Comparison of ENCODE assay signal across 8 mouse cellular contexts in genomic region chrX:102250150-102250890, GRCm38 (mm10). TPM values are rescaled to one million over a fixed set of nuclear protein-coding genes. Genes with fewer than 3 reads are reported as not detected.
DNase-seq lines count a peak whose midpoint lies in the region; ATAC-seq and TF ChIP-seq lines count a peak whose summit lies in the region.

No protein-coding gene starts in this region.

- TF ChIP-seq CTCF in C2C12 (IDR thresholded peaks at IDR 0.05; ENCODE audit: control insufficient read depth, insufficient read depth, insufficient read length), result no peak
- no peak for TF ChIP-seq CTCF in stomach, postnatal 0 days (IDR thresholded peaks at IDR 0.05; ENCODE audit: low read depth)

- H3K4me1 ChIP-seq in embryonic facial prominence, embryonic 13.5 days, result peaks cover 4% of the 10 kb centered on the region; the same call in 1 of the 2 replicates
- H3K4me1 ChIP-seq in hindbrain, embryonic 16.5 days (ENCODE audit: control insufficient read depth, insufficient read depth, low read depth, low read length), result no peaks in the 10 kb centered on the region
- H3K4me1 ChIP-seq in stomach, postnatal 0 days (replicated peaks; ENCODE audit: control insufficient read depth, insufficient read depth), result no peaks in the 10 kb centered on the region

- peak overlapping the region; percentile 64 for H3K9ac ChIP-seq in embryonic facial prominence, embryonic 13.5 days
- H3K9ac ChIP-seq in hindbrain, embryonic 16.5 days (ENCODE audit: low read depth, low read length), result peak overlapping the region; percentile 65
- H3K9ac ChIP-seq in stomach, postnatal 0 days (ENCODE audit: low read length), result no peak overlapping the region

- H3K4me2 ChIP-seq in embryonic facial prominence, embryonic 13.5 days, result peak overlapping the region; percentile 81
- H3K4me2 ChIP-seq in hindbrain, embryonic 16.5 days (ENCODE audit: low read length), result peak overlapping the region; percentile 60
- H3K4me2 ChIP-seq in stomach, postnatal 0 days (replicated peaks; ENCODE audit: low read depth), result peak overlapping the region; percentile 77

- no peak for ATAC-seq in embryonic facial prominence, embryonic 13.5 days (ENCODE audit: insufficient number of reproducible peaks, insufficient read depth, low FRiP score, low TSS enrichment, low read depth)
- peak; percentile 9; the same call in 1 of the 2 replicates for ATAC-seq in hindbrain, embryonic 16.5 days
- ATAC-seq in stomach, postnatal 0 days (ENCODE audit: low FRiP score, low TSS enrichment), result no peak
- ATAC-seq in inflammation-experienced regulatory T-cells, adult 6 months, result no peak

- TF ChIP-seq EP300 in stomach, postnatal 0 days (optimal IDR thresholded peaks at IDR 0.05), result no peak

- 19% methylated on average over 68 of the region's 68 CpGs for WGBS in embryonic facial prominence, embryonic 13.5 days
- WGBS in hindbrain, embryonic 16.5 days, result 19% methylated on average over 56 of the region's 68 CpGs
- WGBS in stomach, postnatal 0 days, result 19% methylated on average over 49 of the region's 68 CpGs

- peak overlapping the region; percentile 48 for H3ac ChIP-seq in C2C12 (ENCODE audit: control insufficient read depth, insufficient read length, low read depth)

- H3K36me3 ChIP-seq in C2C12 (ENCODE audit: control insufficient read depth, insufficient read depth), result no peaks in the 10 kb centered on the region
- H3K36me3 ChIP-seq in embryonic facial prominence, embryonic 13.5 days, result no peaks in the 10 kb centered on the region
- H3K36me3 ChIP-seq in hindbrain, embryonic 16.5 days (ENCODE audit: control insufficient read depth, insufficient read depth, low read length), result no peaks in the 10 kb centered on the region; the same call in 1 of the 2 replicates
- H3K36me3 ChIP-seq in stomach, postnatal 0 days (ENCODE audit: control insufficient read depth, insufficient read depth, low read length), result no peaks in the 10 kb centered on the region

- DNase-seq in adrenal gland, adult 18-20 months (ENCODE audit: low spot score in 2 of 2), result peak; percentile 18 to 33
- DNase-seq in adrenal gland, adult 8-10 months, result no peak
- DNase-seq in lung, postnatal 14 days, result peak; percentile 1
- DNase-seq in stomach, postnatal 0 days (ENCODE audit: low spot score), result peak; percentile 15

- H3K79me3 ChIP-seq in C2C12 (ENCODE audit: low read depth), result no peaks in the 10 kb centered on the region

- no peaks in the 10 kb centered on the region for H3K27me3 ChIP-seq in C2C12 (ENCODE audit: control insufficient read depth, insufficient read depth, insufficient read length)
- H3K27me3 ChIP-seq in embryonic facial prominence, embryonic 13.5 days, result peaks cover 79% of the 10 kb centered on the region
- peaks cover 14% of the 10 kb centered on the region for H3K27me3 ChIP-seq in hindbrain, embryonic 16.5 days (replicated peaks; ENCODE audit: control insufficient read depth, insufficient read depth, low read length)
- 0 out of 2 replicates have a peak, but pooled peaks cover 3% of the 10 kb centered on the region for H3K27me3 ChIP-seq in stomach, postnatal 0 days (ENCODE audit: control insufficient read depth, insufficient read depth, low read length)

- H3K4me3 ChIP-seq in C2C12 (ENCODE audit: insufficient read depth, poor library complexity, severe bottlenecking), result no peak overlapping the region
- H3K4me3 ChIP-seq in embryonic facial prominence, embryonic 13.5 days, result peak overlapping the region; percentile 53
- peak overlapping the region; percentile 62 for H3K4me3 ChIP-seq in hindbrain, embryonic 16.5 days (ENCODE audit: low read length)
- peak overlapping the region; percentile 50 for H3K4me3 ChIP-seq in stomach, postnatal 0 days (ENCODE audit: low read depth, low read length)

- H3K79me2 ChIP-seq in C2C12 (ENCODE audit: control insufficient read depth, insufficient read depth), result no peaks in the 10 kb centered on the region

- H3K9me3 ChIP-seq in embryonic facial prominence, embryonic 13.5 days, result no peaks in the 10 kb centered on the region
- H3K9me3 ChIP-seq in hindbrain, embryonic 16.5 days (ENCODE audit: control insufficient read depth, low read length), result 0 out of 2 replicates have a peak, but pooled peaks cover 2% of the 10 kb centered on the region
- H3K9me3 ChIP-seq in stomach, postnatal 0 days (ENCODE audit: control insufficient read depth, low read length), result no peaks in the 10 kb centered on the region

- H3K27ac ChIP-seq in embryonic facial prominence, embryonic 13.5 days, result no peak overlapping the region
- H3K27ac ChIP-seq in hindbrain, embryonic 16.5 days (ENCODE audit: low read depth, low read length), result no peak overlapping the region
- H3K27ac ChIP-seq in stomach, postnatal 0 days (replicated peaks), result no peak overlapping the region

TF ChIP-seq in C2C12, 6 proteins besides CTCF, POLR2A, EP300 and RAD21:
- no peak for TF ChIP-seq CEBPB (IDR thresholded peaks at IDR 0.05; ENCODE audit: low read depth)

RNA-seq across cellular contexts. Expression of gene Cited1, which starts 1.7 kb away (rescaled TPM):
- total RNA-seq in adrenal gland, adult 18-20 months (2021), result 100 to 1,000 TPM in 1 of 2 experiments, 1 to 10 TPM in 1; 2.8 to 104 TPM
- total RNA-seq in adrenal gland, adult 8-10 months (2022), result 100 to 1,000 TPM in 1 of 4 experiments, 10 to 100 TPM in 1, 1 to 10 TPM in 2; 2.0 to 111 (median 45.5) TPM
- polyA plus RNA-seq in C2C12 (2012; fragmentation: generic; extraction: Trizol), result 12.3 TPM
- 8.2 and 11.0 TPM in 2 replicates for polyA plus RNA-seq in embryonic facial prominence, embryonic 13.5 days (2015; fragmentation: Nextera tagmentation; extraction: Ambion mirVana)
- polyA plus RNA-seq in hindbrain, embryonic 16.5 days (2015; fragmentation: Nextera tagmentation; extraction: Ambion mirVana), result 14.8 and 20.2 TPM in 2 replicates
- 2.1 and 3.2 TPM in 2 replicates for polyA plus RNA-seq in stomach, postnatal 0 days (2015; fragmentation: Nextera tagmentation; extraction: Ambion mirVana)
- polyA plus RNA-seq in inflammation-experienced regulatory T-cells, adult 6 months (2017; shearing (Covaris generic)), result not detected
